Mouse (Mus musculus) megakaryocyte progenitor cell, adult 5-6 weeks (primary cell): Measurements from ENCODE around the gene Abca1. TPM values are rescaled to one million over a fixed set of nuclear protein-coding genes. Genes with fewer than 3 reads are reported as not detected.

Source experiments
- ATAC-seq: replicated peaks from 2 replicates; pipeline ENCODE4 v1.8.0; 2016; ENCODE audit warnings: mild to moderate bottlenecking, moderate TSS enrichment, inconsistent platforms; ENCODE audit not compliant: poor library complexity
- total RNA-seq, 2 experiments: library from RNA; stranded (forward) in 1 of 2; stranded (reverse) in 1 of 2; fragments of 157-497, 149-512 nt in 1 of 2; fragments of 200-1000 nt in 1 of 2; gene quantifications; 2 replicates each; pipeline versions ENCODE4 v1.2.3 to v1.2.4; 2015 to 2017

The Abca1 gene
- total RNA-seq, 2 experiments from 2014 or later, result 1.8 to 1.9 TPM

- ATAC-seq, result no peak
Measured at GRCm38 (mm10) chr4:53124837-53125490, 34.7 kb downstream of the Abca1 start.

- ATAC-seq, result no peak
Measured at GRCm38 (mm10) chr4:53122310-53122709, 37.4 kb downstream of the Abca1 start.

- peak; percentile 52 for ATAC-seq
Measured at GRCm38 (mm10) chr4:53121516-53122227, 38.0 kb downstream of the Abca1 start.

GRCm38 (mm10) chr4:53121084-53121483, 38.6 kb downstream of the Abca1 start:
- peak; percentile 49 for ATAC-seq

GRCm38 (mm10) chr4:53120038-53120685, 39.5 kb downstream of the Abca1 start:
- peak; percentile 47 for ATAC-seq

GRCm38 (mm10) chr4:53118643-53119042, 41.1 kb downstream of the Abca1 start:
- ATAC-seq, result no peak

GRCm38 (mm10) chr4:53117610-53118009, 42.1 kb downstream of the Abca1 start:
- no peak for ATAC-seq

- ATAC-seq, result no peak
Measured at GRCm38 (mm10) chr4:53117076-53117475, 42.6 kb downstream of the Abca1 start.

- ATAC-seq, result peak; percentile 33
Measured at GRCm38 (mm10) chr4:53115866-53116265, 43.8 kb downstream of the Abca1 start.

- ATAC-seq, result no peak
Measured at GRCm38 (mm10) chr4:53115410-53115809, 44.3 kb downstream of the Abca1 start.

GRCm38 (mm10) chr4:53111919-53112355, 47.8 kb downstream of the Abca1 start:
- peak; percentile 69 for ATAC-seq

- ATAC-seq, result 0 out of 2 replicates have a peak, but pooled peaks have one; percentile 29
Measured at GRCm38 (mm10) chr4:53110356-53110755, 49.3 kb downstream of the Abca1 start.

- ATAC-seq, result peak; percentile 26
Measured at GRCm38 (mm10) chr4:53109381-53109928, 50.2 kb downstream of the Abca1 start.

- ATAC-seq, result peak; percentile 10; the same call in 1 of the 2 replicates
Measured at GRCm38 (mm10) chr4:53108194-53108593, 51.5 kb downstream of the Abca1 start.

GRCm38 (mm10) chr4:53106732-53107131, 53.0 kb downstream of the Abca1 start:
- ATAC-seq, result peak; percentile 33

- ATAC-seq, result no peak
Measured at GRCm38 (mm10) chr4:53106071-53106470, 53.6 kb downstream of the Abca1 start.

- ATAC-seq, result no peak
Measured at GRCm38 (mm10) chr4:53104634-53105033, 55.1 kb downstream of the Abca1 start.

- peak; percentile 54; the same call in 1 of the 2 replicates for ATAC-seq
Measured at GRCm38 (mm10) chr4:53102529-53102928, 57.2 kb downstream of the Abca1 start.

- no peak for ATAC-seq
Measured at GRCm38 (mm10) chr4:53101306-53101705, 58.4 kb downstream of the Abca1 start.

- no peak for ATAC-seq
Measured at GRCm38 (mm10) chr4:53100492-53100891, 59.2 kb downstream of the Abca1 start.

- ATAC-seq, result no peak
Measured at GRCm38 (mm10) chr4:53094850-53095249, 64.8 kb downstream of the Abca1 start.
